ENCODE assay signal across 8 mouse cellular contexts in the genomic region with DNA sequence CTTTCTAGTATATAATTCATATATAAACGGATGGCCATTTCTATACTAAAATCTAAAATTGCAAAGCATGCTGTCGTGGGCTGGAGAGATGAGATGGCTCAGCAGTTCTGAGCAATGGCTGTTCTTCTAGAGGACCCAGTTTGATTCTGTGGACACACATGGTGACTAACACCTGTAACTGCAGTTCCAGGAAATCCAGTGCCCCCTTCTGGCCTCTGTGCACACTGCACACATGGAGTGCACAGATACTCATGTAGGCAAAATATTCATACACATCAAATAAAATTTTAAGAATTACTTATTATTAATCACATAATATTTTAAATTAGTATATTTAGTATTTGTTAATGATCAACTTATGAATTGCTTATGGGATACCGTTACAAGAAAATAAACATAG. TPM values are rescaled to one million over a fixed set of nuclear protein-coding genes. Genes with fewer than 3 reads are reported as not detected.
DNase-seq lines count a peak whose midpoint lies in the region; ATAC-seq and TF ChIP-seq lines count a peak whose summit lies in the region.
"Not testable (repeated sequence)": the region's sequence is repeated elsewhere in the genome, so short reads cannot be mapped to it uniquely, and the experiment has no call there.

No protein-coding gene starts in this region.

- not testable (repeated sequence) for H3K27me3 ChIP-seq in hindbrain, postnatal 0 days (ENCODE audit: insufficient read depth, low read length)

- not testable (repeated sequence) for H3K4me1 ChIP-seq in hindbrain, postnatal 0 days (ENCODE audit: insufficient read depth, low read length)

- ATAC-seq in hindbrain, postnatal 0 days: not testable (repeated sequence)

- WGBS in hindbrain, postnatal 0 days: 87% methylated on average over 3 of the region's 3 CpGs

- not testable (repeated sequence) for H3K4me3 ChIP-seq in hindbrain, postnatal 0 days (ENCODE audit: low read length); layer of hippocampus, adult 2 months

- TF ChIP-seq CTCF in hindbrain, postnatal 0 days (IDR thresholded peaks at IDR 0.05; ENCODE audit: low read depth): peak; percentile 41
- TF ChIP-seq CTCF in layer of hippocampus, adult 2 months (conservative IDR thresholded peaks at IDR 0.05): peak; percentile 47

- H3K36me3 ChIP-seq in hindbrain, postnatal 0 days (ENCODE audit: insufficient read depth, low read length): not testable (repeated sequence)

- H3K4me2 ChIP-seq in hindbrain, postnatal 0 days (ENCODE audit: low read depth, low read length): not testable (repeated sequence)

- H3K9ac ChIP-seq in hindbrain, postnatal 0 days (replicated peaks; ENCODE audit: low read length): not testable (repeated sequence)

- DNase-seq in 416B (ENCODE audit: low read depth): peak; percentile 40
- peak; percentile 50 for DNase-seq in T-cell, adult 2 months (ENCODE audit: low spot score)
- DNase-seq in embryo, embryonic 10.5 days (ENCODE audit: low spot score): peak; percentile 21
- peak; percentile 31 for DNase-seq in hindbrain, postnatal 0 days (ENCODE audit: low spot score)
- DNase-seq in layer of hippocampus, adult 2 months (ENCODE audit: low spot score in 2 of 2): not testable (repeated sequence)
- peak; percentile 41 for DNase-seq in lung, postnatal 36 days
- peak; percentile 19 for DNase-seq in retina, embryonic 14.5 days (ENCODE audit: low spot score)
- peak; percentile 51 for DNase-seq in thymus, postnatal 25 days

- not testable (repeated sequence) for H3K9me3 ChIP-seq in hindbrain, postnatal 0 days (ENCODE audit: low read length)

- H3K27ac ChIP-seq in hindbrain, postnatal 0 days; layer of hippocampus, adult 2 months: not testable (repeated sequence)

RNA-seq across cellular contexts. Expression of gene Limd1, which starts 31.4 kb away (rescaled TPM):
- total RNA-seq in hindbrain, postnatal 0 days (2014; rRNA removed): 29.7 and 30.3 TPM in 2 replicates
- polyA plus RNA-seq in hindbrain, postnatal 0 days (2015; fragmentation: Nextera tagmentation; extraction: Ambion mirVana): 11.1 and 11.4 TPM in 2 replicates
- total RNA-seq in layer of hippocampus, adult 2 months (2021): 1 to 10 TPM; 5.7 to 7.6 TPM
